Mouse (Mus musculus) duodenum, adult 2 months (tissue): ENCODE measurements around the gene Slc23a2. TPM values are rescaled to one million over a fixed set of nuclear protein-coding genes. Genes with fewer than 3 reads are reported as not detected.

Source experiments
- polyA plus RNA-seq: library from polyadenylated mRNA; depleted of rRNA; stranded (reverse); fragments of >200 nt; gene quantifications from 2 replicates; pipeline ENCODE4 v1.2.3, GENCODE M21; 2012; ENCODE audit warnings: low replicate concordance; rRNA removed

The Slc23a2 gene
- polyA plus RNA-seq, result 22.1 and 51.2 TPM in 2 replicates

DNA sequence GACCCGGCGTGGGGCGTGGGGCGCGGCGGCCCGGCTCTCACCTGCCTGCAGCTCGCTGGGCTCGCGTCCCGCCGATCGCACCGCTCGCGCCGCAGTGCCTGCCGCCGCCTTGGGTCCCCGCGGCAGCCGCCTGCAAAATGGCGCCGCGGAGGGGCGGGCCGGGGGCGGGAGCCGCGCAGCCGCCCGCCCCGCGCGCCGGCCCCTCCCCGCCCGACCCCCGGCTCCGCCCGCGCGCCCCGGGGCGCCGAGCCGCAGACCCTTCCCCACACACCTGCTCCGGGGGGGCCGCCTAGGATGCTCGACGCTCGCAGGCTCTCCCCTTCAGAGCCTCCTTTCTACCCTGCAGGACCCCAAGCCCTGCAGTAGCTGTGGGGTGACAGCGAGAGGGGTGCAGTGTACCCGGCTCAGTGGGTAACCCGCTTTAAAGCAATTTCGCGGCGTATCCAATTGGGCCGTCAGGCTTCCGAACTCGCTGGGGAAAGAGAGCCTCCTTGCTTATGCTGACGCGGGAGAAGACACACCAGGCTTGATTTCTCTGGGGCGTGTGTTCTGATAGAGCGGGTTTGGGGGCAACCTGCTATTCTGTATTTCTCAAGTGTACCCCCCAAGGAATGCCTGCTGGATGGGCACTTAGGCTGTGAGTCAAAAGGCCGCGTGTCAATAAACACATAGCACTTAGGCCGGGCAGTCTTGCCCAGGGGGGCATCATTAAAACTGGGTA, at the start of gene Slc23a2:
Slc23a2 (minus strand) TSS at position 138 of the 721 bp plus-strand sequence.

DNA sequence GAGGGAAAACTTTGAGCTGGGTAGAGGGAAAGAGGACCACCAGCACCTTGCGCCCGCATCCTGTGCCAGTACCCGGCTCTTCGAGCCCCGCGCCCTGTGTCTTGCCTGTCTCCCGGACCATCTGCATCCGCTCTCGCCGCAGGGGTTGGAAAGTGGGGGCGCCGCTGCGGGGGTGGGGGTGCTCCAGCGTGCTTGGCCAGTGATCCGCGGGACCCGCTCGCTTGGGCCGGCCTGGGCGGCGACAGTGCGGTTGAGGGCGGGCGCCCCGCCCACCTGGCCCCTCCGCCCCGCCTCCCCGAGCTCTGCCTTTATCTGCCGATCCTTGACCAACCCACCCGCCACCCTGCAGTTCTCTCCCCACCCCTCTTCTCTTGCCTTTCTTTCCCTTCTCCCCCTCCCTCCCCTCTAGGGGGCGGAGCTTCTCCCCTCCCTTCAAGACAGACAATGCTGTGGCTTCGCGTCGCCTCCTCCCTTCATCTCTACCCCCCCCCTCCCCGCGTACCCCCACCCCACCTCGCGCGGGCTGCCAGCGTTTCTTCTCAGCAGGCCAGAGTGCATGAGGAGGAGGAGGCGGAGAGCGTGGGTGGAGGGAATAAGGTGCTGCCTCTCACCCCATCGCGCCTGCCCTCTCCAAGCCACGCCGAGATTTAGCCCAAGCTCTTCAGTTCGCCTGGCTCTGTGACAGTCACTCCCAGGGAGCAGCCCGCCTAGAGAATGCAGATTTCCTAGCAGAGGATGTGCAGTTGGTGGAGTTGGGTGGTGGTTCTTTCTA, 115.1 kb downstream of the Slc23a2 start, which contains the start of gene Rassf2:
Rassf2 (minus strand) TSS at position 613 of the 772 bp plus-strand sequence.

Other genes with a start within 250 kb of the Slc23a2 start
- 10.6 and 12.2 TPM in 2 replicates for gene Prnp, start 235.2 kb downstream of the Slc23a2 start, polyA plus RNA-seq
- gene Prn, start 235.2 kb downstream of the Slc23a2 start, polyA plus RNA-seq, result not detected in 2 replicates
- 0.43 and 0.63 TPM in 2 replicates for gene Prnd, start 194.2 kb downstream of the Slc23a2 start, polyA plus RNA-seq
- gene Rassf2, start 114.8 kb downstream of the Slc23a2 start, polyA plus RNA-seq, result 7.5 and 11.9 TPM in 2 replicates
- gene Tmem230, start 102.7 kb upstream of the Slc23a2 start, polyA plus RNA-seq, result 48.0 and 158 TPM in 2 replicates
- 49.1 and 59.6 TPM in 2 replicates for gene Pcna, start 108.2 kb upstream of the Slc23a2 start, polyA plus RNA-seq
- gene Cds2, start 118.0 kb upstream of the Slc23a2 start, polyA plus RNA-seq, result 19.3 and 25.8 TPM in 2 replicates
- gene Prokr2, start 240.3 kb upstream of the Slc23a2 start, polyA plus RNA-seq, result not detected in 2 replicates